Comparison of ENCODE assay signal across 8 mouse cellular contexts in genomic region chr2:55435721-55436260, GRCm38 (mm10). TPM values are rescaled to one million over a fixed set of nuclear protein-coding genes. Genes with fewer than 3 reads are reported as not detected.
DNase-seq lines count a peak whose midpoint lies in the region; ATAC-seq lines count a peak whose summit lies in the region.

Gene Kcnj3 (plus strand): TSS chr2:55435970.

- under 1% methylated on average over 20 of the region's 20 CpGs for WGBS in hindbrain, embryonic 16.5 days
- WGBS in limb, embryonic 12.5 days: under 1% methylated on average over 20 of the region's 20 CpGs

- H3K4me1 ChIP-seq in hindbrain, embryonic 16.5 days (ENCODE audit: control insufficient read depth, insufficient read depth, low read depth, low read length): peaks cover 5% of the 10 kb centered on the region
- H3K4me1 ChIP-seq in limb, embryonic 12.5 days (replicated peaks): peaks cover 19% of the 10 kb centered on the region

- H3K9me3 ChIP-seq in hindbrain, embryonic 16.5 days (ENCODE audit: control insufficient read depth, low read length): no peaks in the 10 kb centered on the region
- no peaks in the 10 kb centered on the region for H3K9me3 ChIP-seq in limb, embryonic 12.5 days

- H3K27me3 ChIP-seq in hindbrain, embryonic 16.5 days (replicated peaks; ENCODE audit: control insufficient read depth, insufficient read depth, low read length): no peaks in the 10 kb centered on the region
- peaks cover 46% of the 10 kb centered on the region for H3K27me3 ChIP-seq in limb, embryonic 12.5 days

- H3K9ac ChIP-seq in hindbrain, embryonic 16.5 days (ENCODE audit: low read depth, low read length): peak within 1 kb of the TSS; percentile 79
- H3K9ac ChIP-seq in limb, embryonic 12.5 days (replicated peaks): peak within 1 kb of the TSS; percentile 13

- no peaks in the 10 kb centered on the region for H3K36me3 ChIP-seq in hindbrain, embryonic 16.5 days (ENCODE audit: control insufficient read depth, insufficient read depth, low read length)
- H3K36me3 ChIP-seq in limb, embryonic 12.5 days: no peaks in the 10 kb centered on the region

- H3K4me2 ChIP-seq in hindbrain, embryonic 16.5 days (ENCODE audit: low read length): peak within 1 kb of the TSS; percentile 95
- peak within 1 kb of the TSS; percentile 78 for H3K4me2 ChIP-seq in limb, embryonic 12.5 days

- H3K27ac ChIP-seq in hindbrain, embryonic 16.5 days (ENCODE audit: low read depth, low read length): peak within 1 kb of the TSS; percentile 75
- no peak within 1 kb of the TSS for H3K27ac ChIP-seq in limb, embryonic 12.5 days

- H3K4me3 ChIP-seq in hindbrain, embryonic 16.5 days (ENCODE audit: low read length): peak within 1 kb of the TSS; percentile 72
- H3K4me3 ChIP-seq in limb, embryonic 12.5 days (replicated peaks): peak within 1 kb of the TSS; percentile 47

- peak; percentile 25 for DNase-seq in Muller cell, postnatal 12 days (ENCODE audit: inconsistent ontology term)
- DNase-seq in cerebellum, adult 9-10 months: peak; percentile 86
- DNase-seq in frontal cortex, adult 2 months (ENCODE audit: extremely low spot score in 1 of 2, low spot score in 1 of 2): peak; percentile 74 to 78
- peak; percentile 81 for DNase-seq in right cerebral cortex, postnatal 25 days
- no peak for DNase-seq in urinary bladder, postnatal 25 days (ENCODE audit: low spot score)
- no peak for DNase-seq in gastrocnemius, postnatal 25 days

- ATAC-seq in hindbrain, embryonic 16.5 days: peak; percentile 87
- peak; percentile 79; the same call in 1 of the 2 replicates for ATAC-seq in limb, embryonic 12.5 days (ENCODE audit: insufficient number of reproducible peaks, insufficient read depth, low FRiP score, low TSS enrichment, low read depth)

RNA-seq across cellular contexts. Expression of gene Kcnj3, which starts in this region (rescaled TPM):
- 64.7 and 65.9 TPM in 2 replicates for polyA plus RNA-seq in frontal cortex, adult 2 months (2012; rRNA removed)
- polyA plus RNA-seq in hindbrain, embryonic 16.5 days (2015; fragmentation: Nextera tagmentation; extraction: Ambion mirVana): 6.4 and 6.8 TPM in 2 replicates
- polyA plus RNA-seq in limb, embryonic 12.5 days (2016; fragmentation: Nextera tagmentation; extraction: Ambion mirVana): 0.25 and 0.52 TPM in 2 replicates
- under 1 TPM; 0.11 to 0.15 TPM for total RNA-seq in gastrocnemius, postnatal 25 days (2021)

Comparison
In these comparisons a context has a peak if more than half of its experiments do, and no peak if none do; other contexts are left out.
1. Peak in ATAC-seq, H3K4me3 ChIP-seq, H3K9ac ChIP-seq and H3K4me2 ChIP-seq in limb, embryonic 12.5 days; RNA of the gene not detected or under 1 TPM.
2. DNase-seq: peak in Muller cell, postnatal 12 days (single experiment), cerebellum, adult 9-10 months (single experiment), frontal cortex, adult 2 months (2 of 2) and right cerebral cortex, postnatal 25 days (single experiment); none in urinary bladder, postnatal 25 days (single experiment) and gastrocnemius, postnatal 25 days (single experiment).